Mouse (Mus musculus): Measurements from ENCODE around the gene Ddx3x.
"Not testable (repeated sequence)": the region's sequence is repeated elsewhere in the genome, so short reads cannot be mapped to it uniquely, and the experiment has no call there.

The Ddx3x gene

DNA sequence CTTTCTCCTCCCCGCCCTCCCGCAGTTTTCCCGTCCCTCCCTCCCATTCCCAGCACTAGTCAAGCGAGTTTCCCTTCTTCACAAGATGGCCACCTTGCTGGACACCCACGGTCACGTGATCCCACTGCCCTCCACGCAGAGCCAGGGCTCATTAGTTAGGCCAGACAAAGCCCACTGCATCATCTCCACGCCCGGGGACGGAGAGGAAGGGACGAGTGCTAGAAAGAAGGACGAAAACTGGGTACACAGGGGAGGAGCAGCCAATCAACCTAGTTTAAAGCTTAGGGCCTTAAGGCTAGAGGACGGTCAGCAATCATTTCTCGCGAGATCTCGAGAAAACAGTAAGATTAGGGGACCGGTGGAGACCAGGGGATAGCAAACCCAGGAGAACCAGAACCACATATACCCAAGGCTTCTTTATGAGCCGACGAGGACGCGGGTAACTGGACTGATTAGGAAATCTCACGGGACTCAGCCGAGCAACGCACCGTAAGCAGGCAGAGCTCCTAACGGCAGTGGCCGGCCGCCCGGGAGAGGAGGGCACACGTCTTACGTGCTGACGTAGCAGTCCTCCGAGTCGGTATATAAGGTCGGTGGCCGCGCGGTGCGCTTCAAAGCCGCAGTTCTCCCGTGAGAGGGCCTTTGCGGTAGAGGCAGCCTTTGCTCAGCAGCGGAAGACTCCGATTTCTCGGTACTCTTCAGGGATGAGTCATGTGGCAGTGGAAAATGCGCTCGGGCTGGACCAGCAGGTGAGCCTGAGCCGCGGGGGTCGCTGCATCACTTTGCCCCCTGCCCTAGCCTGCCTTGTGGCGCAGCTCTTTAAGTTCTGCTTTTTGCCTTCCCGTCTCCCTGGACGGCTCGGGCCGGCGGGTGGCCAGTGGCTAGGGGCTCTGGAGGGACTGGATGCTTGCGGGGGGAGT, at the start of gene Ddx3x:
Gene Ddx3x (plus strand): TSS at position 562 of the 920 bp plus-strand sequence.
- peak; percentile 96 for DNase-seq

DNA sequence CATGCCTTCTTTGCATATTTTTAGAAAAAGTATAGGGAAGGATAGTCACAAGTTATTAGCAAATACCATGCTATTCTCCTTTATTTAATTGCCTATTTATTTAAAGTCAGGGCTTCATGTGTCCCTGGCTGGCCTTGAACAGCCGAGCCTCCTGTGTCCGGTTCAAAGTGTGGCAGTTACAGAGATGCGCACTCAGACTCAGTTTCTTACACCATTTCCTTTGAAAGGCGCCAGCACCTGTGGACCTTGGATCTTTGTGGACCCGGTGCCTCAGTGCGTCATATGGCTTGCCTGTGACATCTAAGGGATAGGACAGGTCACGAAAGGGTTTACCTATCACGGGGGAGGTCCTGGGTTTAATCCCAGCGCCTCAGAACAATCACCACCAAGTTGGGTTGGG, 49.5 kb upstream of the Ddx3x start:
- no peak for DNase-seq

DNA sequence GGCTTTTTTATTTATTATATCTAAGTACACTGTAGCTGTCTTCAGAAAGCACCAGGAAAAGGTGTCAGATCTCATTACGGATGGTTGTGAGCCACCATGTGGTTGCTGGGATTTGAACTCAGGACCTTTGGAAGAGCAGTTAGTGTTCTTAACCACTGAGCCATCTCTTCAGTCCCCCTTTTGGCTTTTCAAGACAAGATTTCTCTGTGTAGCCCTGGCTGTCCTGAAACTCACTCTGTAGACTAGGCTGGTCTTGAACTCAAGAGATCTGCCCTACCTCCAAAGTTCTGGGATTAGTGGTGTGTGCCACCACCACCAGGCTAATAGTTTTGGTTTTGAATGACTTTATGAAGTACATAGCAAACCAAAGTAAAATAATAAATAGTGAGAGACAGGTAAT, 47.9 kb upstream of the Ddx3x start:
- not testable (repeated sequence) for DNase-seq

GRCm38 (mm10) chrX:13233631-13234030, 47.1 kb upstream of the Ddx3x start:
- DNase-seq = no peak

DNA sequence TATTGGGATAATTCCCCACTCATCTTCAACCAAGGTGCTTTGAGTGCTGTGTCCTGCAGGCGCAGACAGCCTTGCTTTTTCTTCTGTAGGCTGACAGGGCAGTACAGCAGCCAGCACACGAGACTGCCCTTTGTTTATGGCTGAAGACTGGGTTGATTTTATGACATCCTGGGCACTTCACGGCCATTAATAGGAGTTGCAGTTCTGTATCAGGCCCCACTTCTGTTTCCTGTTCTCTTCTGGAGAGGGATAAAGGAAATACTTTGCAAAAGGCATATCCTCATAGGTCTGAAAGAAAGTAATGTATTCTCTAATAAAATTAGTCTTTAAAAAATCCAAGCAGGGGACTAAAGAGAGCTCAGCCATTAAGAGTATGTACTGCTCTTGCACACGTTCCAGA, 46.1 kb upstream of the Ddx3x start:
- no peak for DNase-seq

- no peak for DNase-seq
These were observed 44.6 kb upstream of the Ddx3x start for GRCm38 (mm10) chrX:13236100-13236568.

- no peak for DNase-seq
These were observed 41.3 kb upstream of the Ddx3x start for GRCm38 (mm10) chrX:13239455-13239854.

- DNase-seq = no peak
These were observed 39.9 kb upstream of the Ddx3x start for GRCm38 (mm10) chrX:13240646-13241425.

DNA sequence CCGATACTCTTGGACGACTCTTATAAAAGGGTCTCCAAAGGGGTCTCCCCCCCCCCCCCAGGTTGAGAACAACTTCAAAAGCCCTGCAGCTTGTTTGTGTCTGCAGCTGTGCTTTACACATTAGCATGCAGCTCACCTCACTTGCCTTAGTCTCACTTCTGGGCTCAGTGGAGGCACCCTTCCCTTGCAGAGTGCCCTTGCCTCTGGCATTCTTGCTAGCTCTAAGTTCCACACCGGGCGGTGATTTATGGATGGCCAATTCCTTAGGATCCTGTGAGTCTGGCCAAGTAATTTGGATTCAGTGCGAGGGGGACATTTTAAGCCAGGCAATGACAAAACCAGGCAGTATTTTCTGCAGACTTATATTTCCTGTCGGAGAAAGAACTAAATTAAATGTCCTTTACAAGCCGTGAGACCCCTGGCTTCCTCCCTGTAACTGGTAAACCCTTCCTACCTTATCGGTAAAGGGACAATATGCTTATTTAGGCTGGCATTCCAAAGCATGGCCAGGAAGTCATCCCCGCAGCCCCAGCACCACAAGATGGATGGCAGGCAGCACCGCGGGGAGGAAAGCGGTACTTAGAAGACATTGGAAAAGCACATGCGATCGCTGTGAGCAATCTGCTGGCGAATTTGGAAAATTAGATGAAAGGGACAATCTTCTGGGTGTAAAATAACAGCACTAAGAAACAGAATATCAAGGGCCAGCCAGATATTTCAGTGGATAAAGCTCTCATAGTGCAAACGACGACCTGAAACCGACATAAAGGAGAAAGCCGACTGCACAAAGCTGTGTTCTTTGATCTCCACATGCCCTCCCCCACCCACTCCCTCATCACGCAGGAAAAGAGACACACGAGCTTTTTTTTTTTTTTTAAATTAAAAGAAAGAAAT, 39.1 kb upstream of the Ddx3x start:
- no peak for DNase-seq

GRCm38 (mm10) chrX:13242320-13243096, 38.3 kb upstream of the Ddx3x start:
- DNase-seq = peak; percentile 65

GRCm38 (mm10) chrX:13243133-13244123, 37.3 kb upstream of the Ddx3x start:
- DNase-seq = no peak

- DNase-seq = no peak
These were observed 36.2 kb upstream of the Ddx3x start for GRCm38 (mm10) chrX:13244588-13244987.

- DNase-seq = no peak
These were observed 35.7 kb upstream of the Ddx3x start for GRCm38 (mm10) chrX:13245027-13245426.

GRCm38 (mm10) chrX:13251683-13252082, 29.1 kb upstream of the Ddx3x start:
- no peak for DNase-seq

DNA sequence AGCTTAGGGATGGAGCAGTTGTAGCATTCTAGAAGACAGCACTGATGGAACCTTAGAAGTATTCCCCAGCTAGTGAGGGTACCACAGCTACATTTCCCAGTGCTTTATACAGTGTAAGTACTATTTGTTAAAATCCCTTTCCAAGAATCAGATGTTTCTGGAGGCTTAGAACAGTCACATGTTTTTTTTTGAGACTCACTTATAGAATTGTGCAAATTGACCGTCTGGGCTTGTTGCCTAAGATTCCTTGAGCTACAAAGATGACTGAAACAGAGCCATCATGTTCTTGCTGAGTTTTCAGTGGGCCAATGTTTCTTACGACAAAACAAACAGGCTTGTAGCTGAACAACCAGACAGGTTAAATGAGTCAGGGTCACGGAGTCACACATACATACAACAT, 26.5 kb upstream of the Ddx3x start:
- no peak for DNase-seq

DNA sequence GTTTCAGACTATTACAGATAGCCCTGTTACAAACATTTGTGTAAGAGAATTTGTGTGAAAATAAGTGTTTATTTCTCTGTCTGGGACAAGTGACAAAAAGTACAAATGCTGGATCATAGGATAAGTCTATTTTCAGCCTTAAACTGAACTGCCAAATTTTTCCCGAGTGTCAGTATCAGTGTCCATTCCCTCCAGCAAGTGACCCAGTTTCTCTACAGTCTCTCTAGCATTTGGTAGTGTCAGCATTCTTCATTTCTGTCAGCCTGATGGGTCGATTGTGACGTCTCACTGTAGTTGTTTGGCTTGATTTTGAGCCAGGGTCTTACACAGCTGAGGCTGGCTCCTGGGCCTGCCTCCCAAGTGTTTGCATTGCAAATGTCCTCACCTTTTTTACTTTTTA, 17.4 kb upstream of the Ddx3x start:
- no peak for DNase-seq

DNA sequence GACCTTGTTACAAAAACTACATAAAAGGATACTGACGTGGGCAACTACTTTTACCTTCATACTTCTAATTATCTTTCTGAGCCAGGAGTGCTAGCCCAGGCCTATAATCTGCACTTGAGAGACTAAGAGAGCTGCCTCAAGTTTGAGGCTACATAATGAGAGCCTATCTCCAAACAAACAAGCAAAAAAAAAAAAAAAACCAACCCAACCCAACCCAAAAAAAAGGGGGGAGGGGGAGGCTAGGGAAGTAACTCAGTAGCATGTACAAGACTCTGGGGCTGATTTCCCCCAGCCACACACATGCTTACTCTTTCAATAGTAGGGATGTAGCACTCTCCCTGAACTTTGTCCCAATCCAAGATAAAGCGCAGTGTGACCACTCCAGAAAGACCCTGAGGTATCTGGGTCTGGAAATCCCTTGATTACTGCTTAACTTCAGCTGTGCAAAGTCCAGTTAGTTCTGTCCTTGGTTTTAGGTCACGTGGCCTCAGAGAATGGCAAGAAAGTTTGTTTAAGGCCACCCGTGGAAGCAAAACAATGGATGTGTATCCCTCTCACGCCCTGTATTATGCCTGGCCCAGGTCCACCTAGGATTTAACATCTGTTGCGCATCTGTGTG, 5.1 kb upstream of the Ddx3x start:
- DNase-seq = no peak

- no peak for DNase-seq
These were observed 1.8 kb upstream of the Ddx3x start for GRCm38 (mm10) chrX:13278996-13279395.

DNA sequence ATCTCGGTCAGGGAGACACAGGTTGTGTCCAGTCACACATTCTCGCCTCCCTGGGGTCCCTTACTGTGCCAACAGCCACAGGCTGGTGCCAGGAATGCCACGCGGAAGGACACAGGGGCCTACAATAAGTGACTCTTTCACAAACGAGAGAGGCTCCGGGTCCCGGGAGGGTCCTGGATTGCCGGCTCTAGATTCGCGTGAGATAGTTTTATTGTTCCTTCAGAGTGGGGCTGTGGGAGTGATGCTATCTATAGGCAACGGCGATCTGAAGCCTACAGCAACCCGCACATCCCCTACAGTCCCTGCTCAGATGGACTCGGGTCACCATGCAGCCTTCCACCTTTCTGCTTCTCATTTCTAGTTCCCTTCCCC, 747 bp upstream of the Ddx3x start:
- peak; percentile 32 for DNase-seq

Measured in right cerebral cortex, postnatal 14 days (tissue).